Mouse (Mus musculus) stomach, embryonic 14.5 days (tissue): ENCODE measurements at regions not wholly inside any gene's neighbourhood (a gene's known extent, or its start where the extent isn't known, plus 50 kb on each side); places are given as distances from the start of the nearest gene placed in this dataset.

Experiments used
- ATAC-seq: fragments of 200-750 bp; cut with Nextera tagmentation; 2 replicates; pipeline ENCODE4 v1.8.0; 2017; ENCODE audit warnings: low read depth, moderate TSS enrichment; ENCODE audit not compliant: insufficient number of reproducible peaks, insufficient read depth, low FRiP score
- H3K27ac ChIP-seq: fragments of 300-500 bp; sonication (generic); 2 replicates; pipeline ENCODE4 v1.5.1; 2014; ENCODE audit warnings: mild to moderate bottlenecking, low read length, moderate library complexity, mixed read lengths
- H3K27me3 ChIP-seq: fragments of 300-500 bp; sonication (generic); 2 replicates; pipeline ENCODE4 v1.6.1; 2014; ENCODE audit warnings: low read length, control low read depth, mixed read lengths; ENCODE audit not compliant: control insufficient read depth, insufficient read depth
- H3K36me3 ChIP-seq: fragments of 300-500 bp; sonication (generic); 2 replicates; pipeline ENCODE4 v1.6.1; 2014; ENCODE audit warnings: mild to moderate bottlenecking, control low read depth, low read length, moderate library complexity, mixed read lengths; ENCODE audit not compliant: control insufficient read depth, insufficient read depth
- H3K4me1 ChIP-seq: fragments of 300-500 bp; sonication (generic); 2 replicates; pipeline ENCODE4 v1.6.1; 2014; ENCODE audit warnings: low read length, control low read depth, mixed read lengths; ENCODE audit not compliant: control insufficient read depth, insufficient read depth
- H3K4me2 ChIP-seq: fragments of 300-500 bp; sonication (generic); replicated peaks from 2 replicates; pipeline ENCODE4 v1.6.1; 2014; ENCODE audit warnings: low read depth, low read length, control low read depth
- H3K4me3 ChIP-seq: fragments of 300-500 bp; sonication (generic); 2 replicates; pipeline ENCODE4 v1.5.1; 2014; ENCODE audit warnings: low read depth, low read length, control low read depth
- H3K9ac ChIP-seq: fragments of 300-500 bp; sonication (generic); replicated peaks from 2 replicates; pipeline ENCODE4 v1.6.1; 2014; ENCODE audit warnings: low read depth, mild to moderate bottlenecking, control low read depth, low read length, moderate library complexity, mixed read lengths
- H3K9me3 ChIP-seq: fragments of 300-500 bp; sonication (generic); 2 replicates; pipeline ENCODE4 v1.6.1; 2016; ENCODE audit warnings: low read depth, low read length, control low read depth; ENCODE audit not compliant: control insufficient read depth
- WGBS: fragments of 180-500 bp; shearing (Covaris S2); extraction: QIAGEN DNeasy Blood & Tissue Kit; methylation state at CpG from one replicate; pipeline ENCODE4 v1.1.7; 2014; 5-methylcytosine and 5-hydroxymethylcytosine counted together

DNA sequence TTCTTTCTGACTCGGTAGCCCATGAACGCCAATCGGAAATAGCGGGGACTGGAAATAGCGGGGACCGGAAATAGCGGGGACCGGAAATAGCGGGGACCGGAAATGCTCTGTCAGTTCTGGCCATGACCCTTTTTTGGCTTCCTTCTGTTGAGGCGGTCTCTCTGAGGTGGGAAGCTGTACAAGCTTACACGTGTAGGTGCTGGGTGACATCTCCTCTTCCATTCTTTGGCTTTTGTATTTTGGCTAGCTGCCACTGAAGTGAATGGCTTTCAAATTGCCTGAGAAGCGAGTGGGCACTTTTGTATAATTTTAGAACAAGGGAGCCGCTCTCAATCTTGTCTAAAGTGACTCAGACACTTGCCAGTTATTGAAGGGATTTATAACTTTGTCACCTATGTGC, 414.3 kb upstream of the Adgrl2 start:
- WGBS: 92% methylated on average over 14 of the region's 14 CpGs
- Histone ChIP-seq H3K4me2 (no peak overlapping the region), H3K4me3 (no peak overlapping the region), H3K36me3 (no peaks in the 10 kb centered on the region), H3K9ac (no peak overlapping the region), H3K27ac (no peak overlapping the region), H3K27me3 (no peaks in the 10 kb centered on the region), H3K9me3 (no peaks in the 10 kb centered on the region), H3K4me1 (0 out of 2 replicates have a peak, but pooled peaks cover 3% of the 10 kb centered on the region)
- no peak for ATAC-seq

DNA sequence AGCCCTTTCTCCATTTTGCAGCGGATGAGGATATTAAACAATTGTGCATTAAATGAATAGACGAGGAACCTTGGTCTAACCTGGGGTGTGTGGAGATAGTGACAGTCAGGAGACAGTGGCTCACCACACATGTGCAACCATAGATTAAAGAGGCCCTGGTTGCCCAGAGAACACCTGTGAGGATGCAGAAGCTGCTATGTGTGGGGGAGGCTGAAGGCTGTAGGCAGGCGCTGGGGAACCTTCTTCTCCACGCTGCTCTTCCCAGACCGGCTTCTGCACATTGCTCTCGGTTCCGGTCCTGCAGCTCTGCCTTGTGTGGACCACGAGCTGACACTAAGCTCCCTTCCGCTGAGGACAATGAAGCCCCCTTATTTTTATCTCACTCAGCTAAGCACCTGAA, 412.1 kb upstream of the Adgrl2 start:
- Histone ChIP-seq H3K4me1 (0 out of 2 replicates have a peak, but pooled peaks cover 3% of the 10 kb centered on the region), H3K27ac (no peak overlapping the region), H3K27me3 (no peaks in the 10 kb centered on the region), H3K9ac (no peak overlapping the region), H3K9me3 (no peaks in the 10 kb centered on the region), H3K4me3 (no peak overlapping the region), H3K4me2 (no peak overlapping the region), H3K36me3 (no peaks in the 10 kb centered on the region)
- WGBS: 58% methylated on average over 9 of the region's 9 CpGs
- no peak for ATAC-seq

DNA sequence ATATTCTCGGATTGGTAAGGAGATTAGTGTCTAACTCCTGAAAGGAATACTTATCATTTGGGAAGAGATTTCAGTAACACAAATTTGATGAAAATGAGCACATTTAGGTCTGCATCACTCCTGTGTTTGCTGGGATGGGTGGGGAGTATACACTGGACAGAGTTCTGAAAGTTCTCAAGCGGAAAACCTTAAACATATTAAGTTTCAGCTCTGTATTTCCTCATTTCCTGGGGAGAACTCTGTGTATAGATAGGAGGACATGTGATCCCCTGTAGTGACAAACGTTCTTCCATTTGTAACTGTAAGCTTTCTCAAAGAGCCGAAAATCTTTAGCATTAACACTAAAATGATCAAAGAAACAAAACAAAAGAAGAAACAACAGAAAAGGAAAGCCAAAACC, 404.7 kb upstream of the Adgrl2 start:
- Histone ChIP-seq H3K4me1 (no peaks in the 10 kb centered on the region), H3K4me3 (no peak overlapping the region), H3K9ac (no peak overlapping the region), H3K9me3 (no peaks in the 10 kb centered on the region), H3K36me3 (no peaks in the 10 kb centered on the region), H3K27ac (no peak overlapping the region), H3K27me3 (no peaks in the 10 kb centered on the region), H3K4me2 (no peak overlapping the region)
- 42% methylated on average over 4 of the region's 4 CpGs for WGBS
- ATAC-seq: no peak

DNA sequence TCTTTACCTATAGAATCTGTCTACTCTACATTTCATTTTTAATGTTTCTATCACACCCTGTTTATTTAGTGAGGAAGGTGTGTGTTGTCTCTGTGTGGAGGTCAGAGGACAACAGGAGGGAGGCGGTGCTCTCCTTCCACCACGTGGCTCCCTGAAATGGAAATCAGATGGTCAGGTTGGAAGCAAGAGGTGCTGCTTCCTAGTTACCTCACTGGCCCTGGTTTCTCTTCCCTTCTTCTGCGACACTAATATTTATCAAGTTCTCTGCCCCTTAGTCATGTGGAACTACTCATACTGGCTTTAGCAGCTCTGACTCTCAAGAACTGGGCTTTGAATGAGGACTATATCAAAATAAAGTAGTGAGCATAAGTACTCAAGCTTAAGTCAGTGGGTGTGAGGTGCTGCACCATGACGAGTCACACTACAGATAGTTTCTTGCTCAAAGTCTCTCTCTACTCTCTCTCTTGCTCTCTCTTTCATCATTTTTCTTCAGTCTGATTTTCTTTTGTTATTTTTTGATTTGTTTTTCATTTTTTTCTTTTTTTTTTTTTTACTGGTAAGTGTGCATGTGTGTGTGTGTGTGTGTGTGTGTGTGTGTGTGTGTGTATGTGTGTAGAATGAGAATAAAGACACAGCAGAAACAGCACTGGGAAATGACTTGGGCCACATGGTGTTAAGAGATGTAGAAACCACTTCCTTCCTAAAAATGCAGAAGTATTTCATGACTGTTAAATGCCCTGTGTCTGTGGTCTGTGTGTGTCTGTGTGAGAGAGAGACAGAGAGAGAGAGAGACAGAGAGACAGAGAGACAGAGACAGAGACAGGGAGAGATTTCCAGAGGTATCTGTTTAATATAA, 403.2 kb upstream of the Adgrl2 start:
- Histone ChIP-seq H3K9ac (no peak overlapping the region), H3K27ac (no peak overlapping the region), H3K4me1 (no peaks in the 10 kb centered on the region), H3K27me3 (no peaks in the 10 kb centered on the region), H3K36me3 (no peaks in the 10 kb centered on the region), H3K4me3 (no peak overlapping the region), H3K4me2 (no peak overlapping the region), H3K9me3 (no peaks in the 10 kb centered on the region)
- ATAC-seq: no peak
- WGBS: 61% methylated on average over 4 of the region's 4 CpGs

DNA sequence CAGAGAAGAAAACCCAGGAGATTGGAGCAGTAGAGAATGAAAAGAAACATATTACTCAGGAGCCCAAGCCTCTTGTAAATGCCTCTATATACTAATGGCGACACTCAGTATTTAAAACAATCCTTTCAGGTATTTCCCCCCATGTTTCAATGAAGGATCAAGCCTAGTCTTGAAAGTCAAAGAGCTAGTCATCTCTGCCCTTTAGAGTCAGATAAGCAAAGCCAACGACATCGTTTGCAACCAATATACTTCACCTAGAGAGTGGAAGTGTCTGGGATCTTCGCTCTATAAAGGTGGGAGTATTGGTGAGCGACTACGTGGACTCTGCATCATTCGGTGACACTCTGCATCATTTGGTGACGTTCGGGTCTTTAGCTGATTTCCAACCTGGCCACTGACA, 401.8 kb upstream of the Adgrl2 start:
- H3K4me1 ChIP-seq: no peaks in the 10 kb centered on the region
- no peak overlapping the region for H3K4me2 ChIP-seq
- H3K9me3 ChIP-seq: no peaks in the 10 kb centered on the region
- ATAC-seq: no peak
- WGBS: 95% methylated on average over 9 of the region's 9 CpGs
- no peak overlapping the region for H3K27ac ChIP-seq
- H3K4me3 ChIP-seq: no peak overlapping the region
- no peaks in the 10 kb centered on the region for H3K27me3 ChIP-seq
- H3K9ac ChIP-seq: no peak overlapping the region
- H3K36me3 ChIP-seq: no peaks in the 10 kb centered on the region

DNA sequence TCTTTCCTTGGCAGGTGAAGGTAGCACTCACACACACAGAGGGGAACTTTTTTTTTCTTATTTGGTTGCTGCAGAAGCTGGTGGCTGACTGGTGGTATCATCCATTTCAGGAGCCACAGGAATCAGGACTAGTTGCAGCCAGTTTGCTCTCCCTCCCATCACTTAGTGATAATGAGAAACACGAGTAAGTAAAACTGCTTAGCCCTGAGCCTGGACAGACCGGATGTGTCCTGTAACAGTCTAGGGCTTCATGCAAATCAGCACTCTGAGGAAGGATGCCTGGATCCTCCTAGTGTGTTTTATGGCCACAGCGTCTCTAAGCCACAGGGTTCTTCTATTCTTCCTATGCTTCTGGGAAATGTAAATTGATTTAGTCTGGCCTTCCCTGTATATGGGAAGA, 397.2 kb upstream of the Adgrl2 start:
- no peaks in the 10 kb centered on the region for H3K4me1 ChIP-seq
- H3K9ac ChIP-seq: no peak overlapping the region
- no peak overlapping the region for H3K4me3 ChIP-seq
- no peaks in the 10 kb centered on the region for H3K36me3 ChIP-seq
- no peak overlapping the region for H3K27ac ChIP-seq
- H3K9me3 ChIP-seq: no peaks in the 10 kb centered on the region
- ATAC-seq: no peak
- WGBS: 29% methylated on average over 3 of the region's 3 CpGs
- no peaks in the 10 kb centered on the region for H3K27me3 ChIP-seq
- no peak overlapping the region for H3K4me2 ChIP-seq

DNA sequence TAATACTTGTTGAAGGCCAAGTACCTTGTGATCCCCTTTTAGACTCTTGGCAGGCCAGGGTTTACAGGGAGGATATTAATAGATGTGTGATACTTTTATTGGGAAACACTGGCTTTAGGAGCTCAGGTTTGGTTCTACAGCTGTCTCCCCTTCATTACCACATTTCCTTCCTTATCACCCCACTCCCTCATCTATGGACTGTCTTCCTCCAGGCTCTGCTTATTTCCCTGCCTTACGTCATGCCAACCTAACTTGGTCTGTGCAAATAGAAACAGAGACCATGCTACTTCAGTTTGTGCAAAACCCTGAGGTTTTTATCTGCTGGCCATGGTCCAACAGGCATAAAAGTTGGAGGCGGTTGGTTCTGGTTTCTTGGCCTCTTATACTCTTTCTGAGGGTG, 395.7 kb upstream of the Adgrl2 start:
- Histone ChIP-seq H3K36me3 (no peaks in the 10 kb centered on the region), H3K4me1 (no peaks in the 10 kb centered on the region), H3K9ac (no peak overlapping the region), H3K4me2 (no peak overlapping the region), H3K27ac (no peak overlapping the region), H3K27me3 (no peaks in the 10 kb centered on the region), H3K4me3 (no peak overlapping the region), H3K9me3 (no peaks in the 10 kb centered on the region)
- 81% methylated on average over 2 of the region's 2 CpGs for WGBS
- no peak for ATAC-seq

DNA sequence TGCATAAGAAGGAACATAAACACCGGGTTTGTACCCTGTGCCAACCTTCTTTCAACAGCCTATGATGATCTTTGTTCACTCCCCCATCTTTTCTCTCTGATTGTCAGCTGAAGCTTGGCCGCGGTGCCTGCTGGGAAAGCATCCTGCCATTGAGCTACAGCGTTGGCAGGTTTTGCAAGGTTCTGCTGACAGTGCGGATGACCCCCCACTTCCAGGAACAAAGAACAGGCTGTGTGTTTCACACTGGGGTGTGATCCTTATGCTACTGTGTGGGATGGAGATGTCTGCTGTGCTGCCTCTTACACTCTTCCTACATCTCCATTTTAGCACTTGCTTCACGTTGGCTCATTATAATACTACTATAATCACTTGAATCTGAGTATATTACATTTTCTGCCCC, 395.0 kb upstream of the Adgrl2 start:
- ATAC-seq: no peak
- WGBS: 57% methylated on average over 6 of the region's 6 CpGs

More for the DNA sequence above, 395.0 kb upstream of the Adgrl2 start:
- no peak overlapping the region for H3K4me2 ChIP-seq
- H3K9me3 ChIP-seq: no peaks in the 10 kb centered on the region
- no peak overlapping the region for H3K4me3 ChIP-seq
- H3K27me3 ChIP-seq: no peaks in the 10 kb centered on the region
- no peaks in the 10 kb centered on the region for H3K4me1 ChIP-seq
- H3K27ac ChIP-seq: no peak overlapping the region
- no peak overlapping the region for H3K9ac ChIP-seq
- H3K36me3 ChIP-seq: no peaks in the 10 kb centered on the region
